Mouse (Mus musculus): ENCODE data around the gene Mef2d. TPM values are rescaled to one million over a fixed set of nuclear protein-coding genes. Genes with fewer than 3 reads are reported as not detected.

The Mef2d gene
- polyA plus RNA-seq, 1 experiment: 343 TPM

DNA sequence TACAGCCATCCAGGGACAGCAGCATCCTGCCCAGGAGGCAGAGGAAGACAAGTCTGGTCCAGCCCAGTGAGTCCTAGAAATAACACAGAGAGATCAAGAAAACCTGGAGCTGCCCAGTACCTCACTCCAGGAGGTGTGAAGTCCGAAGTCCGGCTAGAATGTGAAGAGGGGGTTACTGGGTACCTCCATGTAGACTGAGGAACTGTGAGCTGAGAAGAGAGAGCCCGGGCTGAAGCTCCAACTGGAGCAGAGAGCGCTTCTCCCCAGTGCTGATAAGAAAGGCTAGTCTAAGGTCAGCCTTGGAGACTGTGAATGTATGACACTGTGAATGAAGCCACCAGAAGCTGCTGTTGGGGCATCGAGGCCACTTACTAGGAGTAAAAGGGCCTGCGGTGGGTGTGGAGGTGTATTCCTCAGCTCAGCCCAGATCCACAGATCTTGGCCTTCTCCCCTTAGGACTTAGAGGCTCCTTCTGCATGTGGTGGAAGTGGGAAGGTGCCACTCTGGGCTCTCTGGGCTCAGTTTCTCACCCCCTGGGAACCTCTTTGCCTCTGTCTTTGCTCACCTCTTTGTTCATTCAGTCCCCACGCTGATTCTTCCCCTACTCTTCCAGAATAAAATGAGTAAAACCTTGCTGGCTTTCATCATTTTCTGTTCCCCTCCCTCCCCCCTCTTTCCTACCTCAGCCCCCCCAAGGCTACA is 62.0 kb downstream of the Mef2d start:
- DNase-seq: no peak
- Histone ChIP-seq H3K27me3 (ENCODE audit: control insufficient read depth, insufficient read depth, low read length) (peaks cover 52% of the 10 kb centered on the region), H3K27ac (ENCODE audit: control insufficient read depth, insufficient read depth, low read length) (no peak overlapping the region), H3K36me3 (ENCODE audit: control insufficient read depth, insufficient read depth, low read length) (no peaks in the 10 kb centered on the region), H3K4me3 (ENCODE audit: control insufficient read depth, insufficient read depth, low read length) (no peak overlapping the region), H3K4me1 (replicated peaks; ENCODE audit: control insufficient read depth, insufficient read depth, low read length) (peaks cover 11% of the 10 kb centered on the region)
- WGBS: 11% methylated on average over 7 of the region's 7 CpGs
- TF ChIP-seq CTCF (IDR thresholded peaks at IDR 0.05; ENCODE audit: borderline replicate concordance, control insufficient read depth, extremely low read depth, insufficient read depth, low read length, poor library complexity) (no peak), POLR2A (IDR thresholded peaks at IDR 0.05; ENCODE audit: control insufficient read depth, extremely low read depth, insufficient read depth, low read length, poor library complexity) (no peak)

DNA sequence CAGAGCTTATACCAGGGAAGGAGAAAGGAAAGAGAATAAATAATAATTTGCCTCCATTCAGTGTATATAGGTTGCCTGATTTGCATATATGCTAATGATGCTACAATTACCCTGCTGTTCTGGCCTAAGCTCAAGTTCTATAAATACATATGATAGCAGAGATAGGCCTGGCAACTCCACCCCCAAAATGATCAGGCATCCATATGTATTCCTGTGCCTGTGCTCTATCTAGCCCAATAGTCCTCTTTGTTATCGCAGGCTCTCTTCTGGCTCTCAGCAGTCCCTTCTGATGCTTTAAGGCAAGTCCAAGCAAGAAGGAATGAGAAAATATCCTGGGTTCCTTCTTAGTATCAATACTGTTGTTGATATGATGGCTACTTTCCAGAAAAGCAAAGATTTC is 62.6 kb downstream of the Mef2d start:
- WGBS: 68% methylated on average over 1 of the region's 1 CpGs
- Histone ChIP-seq H3K27ac (ENCODE audit: control insufficient read depth, insufficient read depth, low read length) (no peak overlapping the region), H3K4me3 (ENCODE audit: control insufficient read depth, insufficient read depth, low read length) (no peak overlapping the region), H3K27me3 (ENCODE audit: control insufficient read depth, insufficient read depth, low read length) (peaks cover 55% of the 10 kb centered on the region), H3K4me1 (replicated peaks; ENCODE audit: control insufficient read depth, insufficient read depth, low read length) (peaks cover 11% of the 10 kb centered on the region), H3K36me3 (ENCODE audit: control insufficient read depth, insufficient read depth, low read length) (no peaks in the 10 kb centered on the region)
- no peak for TF ChIP-seq POLR2A (IDR thresholded peaks at IDR 0.05; ENCODE audit: control insufficient read depth, extremely low read depth, insufficient read depth, low read length, poor library complexity)
- TF ChIP-seq CTCF (IDR thresholded peaks at IDR 0.05; ENCODE audit: borderline replicate concordance, control insufficient read depth, extremely low read depth, insufficient read depth, low read length, poor library complexity): no peak
- no peak for DNase-seq

DNA sequence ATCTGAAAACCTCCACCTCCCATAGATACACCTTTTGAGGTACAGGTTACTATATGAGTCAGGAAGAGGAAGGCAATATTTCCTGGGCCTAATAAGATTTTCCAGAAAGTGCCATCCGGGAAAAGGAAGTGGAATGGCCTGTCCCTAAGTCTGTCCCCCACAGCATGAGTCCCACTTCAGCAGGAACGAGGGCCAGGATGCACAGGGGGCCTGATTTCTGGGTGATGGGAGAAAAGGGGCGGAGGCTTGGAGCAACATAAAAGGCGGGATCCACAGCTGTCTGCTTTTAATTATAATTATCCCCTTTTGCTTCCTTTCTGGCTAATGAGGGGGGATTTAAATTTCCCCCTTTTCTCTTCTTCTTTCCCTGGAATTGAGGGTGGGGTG is 63.0 kb downstream of the Mef2d start:
- no peak for DNase-seq
- H3K27ac ChIP-seq (ENCODE audit: control insufficient read depth, insufficient read depth, low read length): no peak overlapping the region
- 30% methylated on average over 4 of the region's 4 CpGs for WGBS
- peaks cover 11% of the 10 kb centered on the region for H3K4me1 ChIP-seq (replicated peaks; ENCODE audit: control insufficient read depth, insufficient read depth, low read length)
- H3K36me3 ChIP-seq (ENCODE audit: control insufficient read depth, insufficient read depth, low read length): no peaks in the 10 kb centered on the region
- H3K4me3 ChIP-seq (ENCODE audit: control insufficient read depth, insufficient read depth, low read length): no peak overlapping the region
- peaks cover 57% of the 10 kb centered on the region for H3K27me3 ChIP-seq (ENCODE audit: control insufficient read depth, insufficient read depth, low read length)
- TF ChIP-seq CTCF (IDR thresholded peaks at IDR 0.05; ENCODE audit: borderline replicate concordance, control insufficient read depth, extremely low read depth, insufficient read depth, low read length, poor library complexity) (no peak), POLR2A (IDR thresholded peaks at IDR 0.05; ENCODE audit: control insufficient read depth, extremely low read depth, insufficient read depth, low read length, poor library complexity) (no peak)

DNA sequence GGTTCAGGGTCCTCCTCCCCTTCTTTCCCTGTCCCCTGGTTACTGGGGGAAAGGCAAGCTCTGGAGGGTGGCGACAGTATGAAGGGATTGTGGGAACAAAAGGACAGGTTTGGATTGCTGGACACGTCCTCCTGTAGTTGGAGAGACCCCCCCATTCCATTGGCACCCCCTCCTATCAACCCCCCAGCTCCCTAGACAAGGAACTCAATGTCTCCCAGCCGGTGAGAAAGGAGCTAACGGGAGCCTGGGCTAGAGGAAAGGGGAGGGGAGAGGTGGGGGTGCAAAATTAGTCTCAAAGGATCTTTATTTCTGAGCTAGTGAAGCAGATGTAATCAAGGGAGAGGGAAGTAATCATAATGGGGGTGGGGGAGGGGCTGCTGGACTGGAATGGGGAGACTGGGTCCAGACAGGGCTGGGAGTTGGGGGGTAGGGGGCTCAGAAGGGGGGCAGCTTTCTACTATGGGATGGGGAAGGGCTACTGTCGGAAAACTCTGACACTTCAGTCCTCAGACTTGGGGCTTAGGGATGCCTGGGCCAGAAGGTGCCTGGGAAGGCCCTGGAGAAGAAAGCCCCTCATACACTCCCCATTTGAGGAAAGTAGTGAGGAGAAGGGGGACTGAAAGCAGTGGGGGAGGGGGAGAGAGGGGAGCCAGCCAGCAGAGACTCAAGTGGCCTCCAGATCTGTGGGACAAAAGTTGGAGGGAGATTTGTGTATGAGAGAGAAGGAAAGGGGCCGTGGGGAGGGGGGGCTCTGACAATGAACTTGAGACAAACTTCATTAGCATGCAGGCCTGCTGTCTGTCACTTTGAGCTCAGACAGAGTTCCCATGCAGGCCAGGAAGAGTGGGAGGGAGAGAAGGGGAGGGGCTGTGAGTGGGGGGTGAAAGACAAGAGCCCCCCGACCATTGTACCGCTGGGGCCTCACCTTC is 63.7 kb downstream of the Mef2d start:
- Histone ChIP-seq H3K36me3 (ENCODE audit: control insufficient read depth, insufficient read depth, low read length) (no peaks in the 10 kb centered on the region), H3K4me3 (ENCODE audit: control insufficient read depth, insufficient read depth, low read length) (no peak overlapping the region), H3K27me3 (ENCODE audit: control insufficient read depth, insufficient read depth, low read length) (peaks cover 55% of the 10 kb centered on the region), H3K27ac (ENCODE audit: control insufficient read depth, insufficient read depth, low read length) (no peak overlapping the region), H3K4me1 (replicated peaks; ENCODE audit: control insufficient read depth, insufficient read depth, low read length) (peaks cover 5% of the 10 kb centered on the region)
- TF ChIP-seq POLR2A (IDR thresholded peaks at IDR 0.05; ENCODE audit: control insufficient read depth, extremely low read depth, insufficient read depth, low read length, poor library complexity) (no peak), CTCF (IDR thresholded peaks at IDR 0.05; ENCODE audit: borderline replicate concordance, control insufficient read depth, extremely low read depth, insufficient read depth, low read length, poor library complexity) (no peak)
- no peak for DNase-seq
- 14% methylated on average over 8 of the region's 8 CpGs for WGBS

DNA sequence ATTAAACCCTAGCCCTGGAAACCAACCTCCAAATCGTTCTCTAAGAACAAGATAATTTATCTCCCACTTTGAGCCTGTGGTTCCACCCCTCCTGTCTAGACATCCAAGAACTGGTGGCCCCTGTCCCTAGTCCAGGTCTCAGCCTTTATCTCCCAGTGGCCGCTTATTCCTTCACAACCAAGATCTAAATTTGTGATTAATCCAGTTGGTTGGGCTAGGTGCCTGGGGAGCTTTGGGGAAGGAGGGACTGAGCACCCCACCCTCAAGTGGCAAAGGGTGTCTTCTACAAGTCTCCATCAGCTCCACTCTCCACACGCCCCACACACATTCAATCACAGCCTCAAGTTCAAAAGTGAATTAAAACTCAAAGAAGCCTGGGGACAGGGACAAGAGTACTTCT is 64.3 kb downstream of the Mef2d start:
- Histone ChIP-seq H3K27me3 (ENCODE audit: control insufficient read depth, insufficient read depth, low read length) (peaks cover 52% of the 10 kb centered on the region), H3K4me3 (ENCODE audit: control insufficient read depth, insufficient read depth, low read length) (no peak overlapping the region), H3K4me1 (replicated peaks; ENCODE audit: control insufficient read depth, insufficient read depth, low read length) (peaks cover 1% of the 10 kb centered on the region; the same call in 1 of the 2 replicates), H3K36me3 (ENCODE audit: control insufficient read depth, insufficient read depth, low read length) (no peaks in the 10 kb centered on the region), H3K27ac (ENCODE audit: control insufficient read depth, insufficient read depth, low read length) (no peak overlapping the region)
- 24% methylated on average over 3 of the region's 3 CpGs for WGBS
- no peak for DNase-seq
- TF ChIP-seq POLR2A (IDR thresholded peaks at IDR 0.05; ENCODE audit: control insufficient read depth, extremely low read depth, insufficient read depth, low read length, poor library complexity): no peak
- no peak for TF ChIP-seq CTCF (IDR thresholded peaks at IDR 0.05; ENCODE audit: borderline replicate concordance, control insufficient read depth, extremely low read depth, insufficient read depth, low read length, poor library complexity)

DNA sequence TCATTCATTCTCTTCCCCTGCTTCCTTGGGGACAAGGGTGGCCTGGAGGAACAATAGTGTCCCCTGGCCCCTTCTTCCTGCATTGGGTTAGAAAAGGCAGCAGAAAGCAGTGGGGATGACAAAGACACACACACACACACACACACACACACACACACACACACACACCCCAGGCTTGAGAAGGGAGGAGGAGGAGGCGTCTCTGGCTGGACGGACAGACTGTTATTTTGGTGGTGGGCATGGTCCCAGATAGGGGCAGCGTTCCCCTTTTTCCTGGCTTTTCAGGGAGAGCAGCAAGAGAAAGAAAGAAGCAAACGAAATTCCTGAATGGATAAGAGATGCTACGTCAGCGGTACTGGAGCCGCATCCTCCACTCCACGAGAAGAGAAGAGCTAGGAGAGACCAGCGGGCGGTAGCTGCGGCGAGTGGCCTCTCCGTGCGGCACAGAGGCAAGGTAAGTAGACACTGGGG is 64.8 kb downstream of the Mef2d start:
- 17% methylated on average over 14 of the region's 14 CpGs for WGBS
- Histone ChIP-seq H3K36me3 (ENCODE audit: control insufficient read depth, insufficient read depth, low read length) (no peaks in the 10 kb centered on the region), H3K27ac (ENCODE audit: control insufficient read depth, insufficient read depth, low read length) (no peak overlapping the region), H3K4me1 (replicated peaks; ENCODE audit: control insufficient read depth, insufficient read depth, low read length) (no peaks in the 10 kb centered on the region), H3K4me3 (ENCODE audit: control insufficient read depth, insufficient read depth, low read length) (no peak overlapping the region), H3K27me3 (ENCODE audit: control insufficient read depth, insufficient read depth, low read length) (peaks cover 47% of the 10 kb centered on the region)
- DNase-seq: no peak
- TF ChIP-seq POLR2A (IDR thresholded peaks at IDR 0.05; ENCODE audit: control insufficient read depth, extremely low read depth, insufficient read depth, low read length, poor library complexity) (no peak), CTCF (IDR thresholded peaks at IDR 0.05; ENCODE audit: borderline replicate concordance, control insufficient read depth, extremely low read depth, insufficient read depth, low read length, poor library complexity) (no peak)

Measured in thymus, adult 2 months (tissue).